Mouse (Mus musculus) heart, embryonic 13.5 days (tissue): ENCODE results near the gene Ccdc86. TPM values are rescaled to one million over a fixed set of nuclear protein-coding genes. Genes with fewer than 3 reads are reported as not detected.
A peak's percentile ranks its signal among the peaks of the same experiment; 100 is the strongest.

Experiments used
- ATAC-seq: fragments of 200-750 bp; cut with Nextera tagmentation; 2 replicates; pipeline ENCODE4 v1.8.0; 2017; ENCODE audit warnings: moderate TSS enrichment; ENCODE audit not compliant: insufficient number of reproducible peaks, low FRiP score, low TSS enrichment; ENCODE audit errors: extremely low read depth
- H3K27ac ChIP-seq: fragments of 300-500 bp; sonication (generic); replicated peaks from 2 replicates; pipeline ENCODE4 v1.5.1; 2015; ENCODE audit warnings: moderate library complexity, mild to moderate bottlenecking, inconsistent platforms
- H3K27me3 ChIP-seq: fragments of 300-500 bp; sonication (generic); replicated peaks from 2 replicates; pipeline ENCODE4 v1.6.1; 2015; ENCODE audit warnings: mild to moderate bottlenecking, inconsistent platforms
- H3K36me3 ChIP-seq: fragments of 300-500 bp; sonication (generic); 2 replicates; pipeline ENCODE4 v1.6.1; 2015; ENCODE audit warnings: mild to moderate bottlenecking, inconsistent platforms
- H3K4me1 ChIP-seq: fragments of 300-500 bp; sonication (generic); 2 replicates; pipeline ENCODE4 v1.6.1; 2015; ENCODE audit warnings: inconsistent platforms
- H3K4me2 ChIP-seq: fragments of 300-500 bp; sonication (generic); 2 replicates; pipeline ENCODE4 v1.6.1; 2015; ENCODE audit warnings: inconsistent platforms, mild to moderate bottlenecking, moderate library complexity
- H3K4me3 ChIP-seq: fragments of 300-500 bp; sonication (generic); 2 replicates; pipeline ENCODE4 v1.5.1; 2015; ENCODE audit warnings: moderate library complexity, mild to moderate bottlenecking, inconsistent platforms
- H3K9ac ChIP-seq: fragments of 300-500 bp; sonication (generic); 2 replicates; pipeline ENCODE4 v1.6.1; 2015; ENCODE audit warnings: inconsistent platforms, mild to moderate bottlenecking, moderate library complexity
- H3K9me3 ChIP-seq: fragments of 300-500 bp; sonication (generic); 2 replicates; pipeline ENCODE4 v1.6.1; 2016; ENCODE audit warnings: inconsistent platforms
- WGBS: fragments of 180-500 bp; shearing (Covaris S2); methylation state at CpG from one replicate; pipeline ENCODE4 v1.1.7; 2015; ENCODE audit warnings: mixed read lengths; 5-methylcytosine and 5-hydroxymethylcytosine counted together
- polyA plus RNA-seq: library from polyadenylated mRNA; unstranded; fragments of >200 nt; fragmentation: Nextera tagmentation; extraction: Ambion mirVana; gene quantifications from 2 replicates; pipeline ENCODE4 v1.2.1, GENCODE M21; 2015

The Ccdc86 gene
- polyA plus RNA-seq, 1 experiment from 2014 or later = 19.9 TPM

DNA sequence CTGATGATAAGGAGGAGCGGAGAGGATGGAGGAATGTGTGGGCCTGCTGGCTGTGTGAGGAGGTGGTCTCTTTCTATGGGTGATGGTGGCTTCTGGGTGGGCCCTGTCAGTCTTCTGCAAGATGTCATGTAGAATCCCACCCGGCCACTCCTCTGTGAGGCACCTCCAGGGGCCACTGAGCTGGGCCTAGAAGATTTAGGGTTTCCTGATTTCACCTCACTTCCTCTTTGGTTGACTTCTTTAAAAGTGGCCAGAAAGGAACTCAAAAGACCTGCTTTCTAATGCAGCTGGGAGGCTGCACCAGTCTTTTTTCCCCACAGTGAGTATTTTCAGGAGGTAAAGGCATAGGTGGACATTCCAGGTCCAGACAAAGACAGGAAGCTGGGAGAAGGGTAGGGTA, 18.4 kb downstream of the Ccdc86 start:
- Histone ChIP-seq H3K9ac (no peak overlapping the region), H3K27me3 (no peaks in the 10 kb centered on the region), H3K4me1 (peaks cover 23% of the 10 kb centered on the region), H3K27ac (no peak overlapping the region), H3K4me3 (no peak overlapping the region), H3K9me3 (no peaks in the 10 kb centered on the region), H3K4me2 (no peak overlapping the region), H3K36me3 (no peaks in the 10 kb centered on the region)
- ATAC-seq = no peak
- 51% methylated on average over 2 of the region's 2 CpGs for WGBS

DNA sequence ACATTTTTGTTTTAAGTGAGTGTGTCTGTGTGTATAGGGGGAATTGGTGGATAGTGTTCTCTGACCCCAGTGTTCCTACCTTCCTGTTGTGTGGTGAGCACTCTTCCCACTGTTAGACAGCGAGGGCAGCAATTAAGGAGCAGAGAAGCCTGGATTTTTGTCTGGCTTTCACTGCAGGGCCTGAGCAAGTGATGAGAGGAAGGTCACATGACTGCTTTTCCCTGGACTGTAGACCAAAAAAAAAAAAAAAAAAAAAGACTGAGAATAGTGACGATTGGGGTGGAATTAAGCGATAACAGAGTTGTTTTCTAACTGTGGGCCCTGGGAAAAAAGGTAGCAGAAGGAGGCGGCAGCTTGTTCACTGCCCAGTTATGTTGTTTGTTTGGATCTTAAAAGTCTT, 22.4 kb downstream of the Ccdc86 start:
- Histone ChIP-seq H3K4me1 (peaks cover 16% of the 10 kb centered on the region), H3K27me3 (no peaks in the 10 kb centered on the region), H3K4me3 (no peak overlapping the region), H3K9me3 (no peaks in the 10 kb centered on the region), H3K27ac (peak overlapping the region; percentile 53), H3K4me2 (no peak overlapping the region), H3K36me3 (no peaks in the 10 kb centered on the region), H3K9ac (no peak overlapping the region)
- no peak for ATAC-seq
- 36% methylated on average over 4 of the region's 4 CpGs for WGBS

DNA sequence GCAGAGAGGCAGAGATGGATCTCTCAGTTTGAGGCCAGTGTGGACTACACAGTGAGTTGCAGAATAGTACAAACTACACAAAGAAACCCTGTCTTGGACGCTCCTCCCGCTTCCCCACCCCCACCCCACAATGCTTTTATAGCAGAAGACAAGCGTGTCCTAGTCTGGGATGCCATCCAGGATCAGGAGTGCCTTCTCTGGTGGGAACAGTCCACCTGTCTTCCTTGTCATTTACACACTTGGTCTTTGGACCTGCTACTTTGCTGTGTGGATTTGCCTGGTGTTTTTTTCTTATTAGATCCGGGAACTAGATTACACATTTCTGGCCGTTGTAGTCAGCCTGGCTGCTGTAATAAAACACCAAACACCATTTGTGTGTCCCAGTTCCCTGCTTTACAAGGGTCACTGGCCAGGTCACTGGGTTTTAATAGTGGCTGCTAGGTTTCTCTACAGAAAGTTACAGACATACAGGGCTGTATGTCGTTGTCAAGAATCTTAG, 22.9 kb downstream of the Ccdc86 start:
- Histone ChIP-seq H3K36me3 (no peaks in the 10 kb centered on the region), H3K27ac (peak overlapping the region; percentile 51), H3K9me3 (no peaks in the 10 kb centered on the region), H3K9ac (no peak overlapping the region), H3K4me1 (peaks cover 16% of the 10 kb centered on the region), H3K4me2 (no peak overlapping the region), H3K4me3 (no peak overlapping the region), H3K27me3 (no peaks in the 10 kb centered on the region)
- 55% methylated on average over 6 of the region's 6 CpGs for WGBS
- no peak for ATAC-seq

DNA sequence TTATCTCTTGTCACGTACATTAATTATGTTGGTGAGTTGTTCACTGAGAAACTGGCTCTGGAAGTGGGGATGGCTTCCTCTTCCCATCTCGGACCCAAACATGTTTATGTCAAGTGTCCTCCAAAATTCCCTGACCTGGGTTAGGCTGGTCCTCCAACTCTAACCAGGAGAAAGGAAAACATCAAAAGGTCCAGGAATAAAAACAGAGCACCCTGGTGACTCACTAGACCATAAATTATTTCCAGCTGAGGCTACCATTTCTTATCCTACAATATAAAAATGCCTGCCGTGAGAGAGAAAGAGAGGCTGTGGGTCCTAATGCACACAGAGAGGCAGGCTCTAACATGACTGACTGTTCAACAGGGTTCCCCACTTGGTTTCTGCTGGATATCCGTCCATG, 24.8 kb downstream of the Ccdc86 start:
- WGBS = 44% methylated on average over 4 of the region's 4 CpGs
- no peaks in the 10 kb centered on the region for H3K27me3 ChIP-seq
- no peak overlapping the region for H3K4me3 ChIP-seq
- no peaks in the 10 kb centered on the region for H3K36me3 ChIP-seq
- H3K27ac ChIP-seq = no peak overlapping the region
- H3K4me1 ChIP-seq = peaks cover 16% of the 10 kb centered on the region
- no peak for ATAC-seq
- H3K9ac ChIP-seq = no peak overlapping the region
- no peaks in the 10 kb centered on the region for H3K9me3 ChIP-seq
- no peak overlapping the region for H3K4me2 ChIP-seq

DNA sequence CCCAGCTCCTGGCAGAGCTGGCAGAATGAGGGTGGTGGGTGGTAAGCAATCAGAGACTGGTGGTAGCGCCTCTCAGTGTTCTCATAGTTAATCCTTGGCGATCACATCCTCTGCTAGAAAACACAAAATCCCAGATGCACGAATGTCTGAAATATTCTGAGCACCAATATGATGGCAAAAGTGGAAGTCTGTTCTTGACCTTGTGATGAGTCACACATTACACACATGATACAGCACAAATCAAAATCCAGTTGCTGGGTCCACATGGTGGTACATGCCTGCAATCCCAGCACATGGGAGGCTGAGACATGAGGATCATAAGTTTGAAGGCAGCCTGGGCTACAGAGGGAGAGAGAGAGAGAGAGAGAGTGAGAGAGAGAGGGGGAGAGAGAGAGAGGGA, 28.0 kb downstream of the Ccdc86 start:
- H3K27ac ChIP-seq = no peak overlapping the region
- WGBS = 73% methylated on average over 3 of the region's 3 CpGs

DNA sequence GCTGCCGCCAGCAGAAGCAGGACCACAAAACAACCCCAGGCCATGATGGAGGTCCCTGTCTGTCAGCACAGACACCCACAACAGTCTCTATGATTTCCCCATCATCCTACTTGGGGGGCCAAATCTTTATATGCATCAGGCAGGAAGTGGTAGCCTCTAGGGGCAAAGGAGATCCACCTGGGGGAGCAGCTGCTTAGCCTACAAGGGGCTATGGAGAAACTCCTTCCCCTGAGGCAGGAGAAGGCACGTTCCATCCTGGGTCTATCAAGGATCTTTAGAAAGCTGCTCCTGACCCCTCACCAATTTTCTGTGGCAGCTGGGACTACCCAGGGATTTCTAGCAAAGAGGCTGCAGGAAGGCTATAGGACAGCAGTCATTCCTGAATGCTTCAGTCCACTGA, 28.5 kb downstream of the Ccdc86 start, which contains the start of gene Zp1:
Gene Zp1, minus strand, starts transcription at position 101 of the 400 bp plus-strand sequence.
- peaks cover 15% of the 10 kb centered on the region for H3K4me1 ChIP-seq
- H3K4me2 ChIP-seq = no peak within 1 kb of the TSS
- H3K27ac ChIP-seq = no peak within 1 kb of the TSS
- H3K36me3 ChIP-seq = no peaks in the 10 kb centered on the region
- H3K9ac ChIP-seq = no peak within 1 kb of the TSS
- no peaks in the 10 kb centered on the region for H3K27me3 ChIP-seq
- no peaks in the 10 kb centered on the region for H3K9me3 ChIP-seq
- no peak for ATAC-seq
- WGBS = 57% methylated on average over 2 of the region's 2 CpGs
- H3K4me3 ChIP-seq = no peak within 1 kb of the TSS

More for the DNA sequence above, 28.0 kb downstream of the Ccdc86 start:
- Histone ChIP-seq H3K4me1 (peaks cover 18% of the 10 kb centered on the region), H3K4me2 (no peak overlapping the region), H3K9ac (no peak overlapping the region), H3K4me3 (no peak overlapping the region), H3K9me3 (no peaks in the 10 kb centered on the region), H3K36me3 (no peaks in the 10 kb centered on the region), H3K27me3 (no peaks in the 10 kb centered on the region)
- ATAC-seq = no peak

DNA sequence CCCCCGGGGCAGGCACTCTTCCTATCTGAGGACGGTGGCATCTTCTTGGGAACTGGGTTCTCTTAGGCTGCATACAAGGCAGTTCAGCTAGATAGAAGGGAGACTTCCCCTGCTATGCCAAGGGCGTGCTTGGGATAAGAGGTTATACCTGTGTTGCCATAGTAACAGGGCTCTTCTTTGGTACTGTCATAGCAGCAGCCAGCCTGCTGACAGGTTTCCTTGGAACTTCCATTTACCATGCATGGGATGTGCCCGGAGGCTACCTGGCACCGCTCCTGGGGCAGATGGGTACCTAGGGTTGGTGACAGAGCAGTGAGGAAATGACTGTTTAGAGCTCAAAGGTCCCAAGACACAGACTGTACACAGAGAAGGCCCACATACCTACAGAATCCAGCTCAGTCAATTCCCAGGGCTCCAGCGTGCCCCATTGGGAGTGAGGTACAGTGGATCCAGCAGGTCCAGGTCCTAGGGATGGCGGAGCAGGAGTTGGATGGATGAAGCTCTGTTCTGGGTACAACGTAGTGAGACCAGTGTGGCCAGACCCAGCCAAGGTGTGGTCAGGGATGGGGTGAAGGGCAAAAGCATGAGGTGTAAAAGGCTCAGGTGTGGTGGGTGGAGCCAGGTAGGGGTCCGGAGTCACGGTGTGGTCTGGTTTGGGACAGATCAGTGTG, 30.6 kb downstream of the Ccdc86 start:
- H3K9ac ChIP-seq = no peak overlapping the region
- H3K27ac ChIP-seq = no peak overlapping the region
- no peak for ATAC-seq
- H3K9me3 ChIP-seq = no peaks in the 10 kb centered on the region
- H3K36me3 ChIP-seq = no peaks in the 10 kb centered on the region
- no peak overlapping the region for H3K4me2 ChIP-seq
- H3K4me1 ChIP-seq = peaks cover 26% of the 10 kb centered on the region
- H3K27me3 ChIP-seq = no peaks in the 10 kb centered on the region
- 83% methylated on average over 10 of the region's 10 CpGs for WGBS
- no peak overlapping the region for H3K4me3 ChIP-seq

DNA sequence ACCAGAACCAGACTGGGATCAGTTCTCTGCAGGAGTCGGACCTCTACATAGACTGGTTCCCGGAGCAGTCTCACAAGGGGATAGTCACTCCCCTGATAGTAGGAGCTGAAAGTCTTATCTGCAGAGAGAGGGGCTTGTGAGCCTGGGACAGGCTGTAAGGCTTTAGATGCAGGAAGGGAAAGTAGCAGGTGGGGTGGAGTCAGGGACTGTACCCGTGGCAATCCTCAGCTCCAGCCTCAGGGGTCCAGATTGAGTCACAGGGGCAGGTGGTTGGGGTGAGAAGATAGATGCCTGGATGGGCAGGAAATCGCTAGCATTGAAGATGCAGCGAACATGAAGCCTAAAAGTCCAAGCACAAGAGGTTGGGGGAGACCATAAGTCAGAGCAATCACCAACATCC, 32.6 kb downstream of the Ccdc86 start:
- H3K27me3 ChIP-seq = no peaks in the 10 kb centered on the region
- no peak for ATAC-seq
- H3K4me1 ChIP-seq = peaks cover 38% of the 10 kb centered on the region
- no peak overlapping the region for H3K4me2 ChIP-seq
- H3K9me3 ChIP-seq = no peaks in the 10 kb centered on the region
- no peak overlapping the region for H3K9ac ChIP-seq
- no peaks in the 10 kb centered on the region for H3K36me3 ChIP-seq
- no peak overlapping the region for H3K27ac ChIP-seq
- WGBS = 41% methylated on average over 5 of the region's 5 CpGs
- H3K4me3 ChIP-seq = no peak overlapping the region

DNA sequence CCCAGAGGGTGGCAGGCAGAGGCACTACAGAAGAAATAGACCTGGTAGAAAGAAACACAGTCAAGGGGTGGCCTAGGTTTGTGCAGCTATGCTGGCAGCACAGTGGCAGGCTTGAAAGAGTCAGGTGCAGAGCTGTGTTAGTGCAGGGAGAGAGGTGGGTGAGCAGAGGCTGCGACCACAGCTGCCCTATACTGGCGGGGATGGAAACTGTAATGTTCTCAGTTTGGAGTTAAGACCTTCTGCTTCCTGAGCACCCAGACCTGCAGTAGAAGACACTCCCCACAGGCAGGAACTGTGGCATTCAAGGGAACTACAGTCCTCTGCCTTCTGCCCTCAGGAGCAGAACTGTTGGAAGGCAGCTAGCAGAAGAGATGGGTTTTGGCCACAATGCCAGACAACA, 34.2 kb downstream of the Ccdc86 start:
- Histone ChIP-seq H3K27ac (peak overlapping the region; percentile 53), H3K4me3 (no peak overlapping the region), H3K9me3 (no peaks in the 10 kb centered on the region), H3K4me2 (no peak overlapping the region), H3K4me1 (peaks cover 47% of the 10 kb centered on the region), H3K36me3 (no peaks in the 10 kb centered on the region), H3K27me3 (no peaks in the 10 kb centered on the region), H3K9ac (peak overlapping the region; percentile 57)
- WGBS = 72% methylated on average over 2 of the region's 2 CpGs
- no peak for ATAC-seq

DNA sequence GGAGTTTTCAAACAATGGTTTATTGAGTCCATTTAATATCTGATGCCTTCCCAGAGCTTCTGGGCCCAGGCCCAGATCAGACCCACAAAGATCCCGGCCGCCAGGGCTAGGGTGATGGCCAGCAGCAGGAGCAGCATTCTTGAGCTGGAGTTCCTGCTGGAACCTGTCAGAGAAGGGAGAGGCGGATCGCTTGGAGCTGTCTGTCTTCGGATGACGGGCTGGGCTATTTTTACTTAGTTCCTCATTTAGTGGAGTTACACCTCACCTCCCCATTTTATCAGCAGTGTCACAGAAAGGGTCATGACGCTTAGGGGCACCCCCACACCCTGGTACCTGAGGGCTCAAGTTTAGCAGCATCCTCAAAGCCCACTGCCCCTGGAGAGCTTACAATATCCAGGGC, 34.8 kb downstream of the Ccdc86 start:
- no peaks in the 10 kb centered on the region for H3K9me3 ChIP-seq
- no peak for ATAC-seq
- no peak overlapping the region for H3K4me3 ChIP-seq
- no peaks in the 10 kb centered on the region for H3K36me3 ChIP-seq
- H3K27me3 ChIP-seq = no peaks in the 10 kb centered on the region
- peak overlapping the region; percentile 53 for H3K27ac ChIP-seq
- peaks cover 53% of the 10 kb centered on the region for H3K4me1 ChIP-seq
- H3K9ac ChIP-seq = peak overlapping the region; percentile 57
- peak overlapping the region; percentile 14; the same call in 1 of the 2 replicates for H3K4me2 ChIP-seq
- 20% methylated on average over 7 of the region's 7 CpGs for WGBS

DNA sequence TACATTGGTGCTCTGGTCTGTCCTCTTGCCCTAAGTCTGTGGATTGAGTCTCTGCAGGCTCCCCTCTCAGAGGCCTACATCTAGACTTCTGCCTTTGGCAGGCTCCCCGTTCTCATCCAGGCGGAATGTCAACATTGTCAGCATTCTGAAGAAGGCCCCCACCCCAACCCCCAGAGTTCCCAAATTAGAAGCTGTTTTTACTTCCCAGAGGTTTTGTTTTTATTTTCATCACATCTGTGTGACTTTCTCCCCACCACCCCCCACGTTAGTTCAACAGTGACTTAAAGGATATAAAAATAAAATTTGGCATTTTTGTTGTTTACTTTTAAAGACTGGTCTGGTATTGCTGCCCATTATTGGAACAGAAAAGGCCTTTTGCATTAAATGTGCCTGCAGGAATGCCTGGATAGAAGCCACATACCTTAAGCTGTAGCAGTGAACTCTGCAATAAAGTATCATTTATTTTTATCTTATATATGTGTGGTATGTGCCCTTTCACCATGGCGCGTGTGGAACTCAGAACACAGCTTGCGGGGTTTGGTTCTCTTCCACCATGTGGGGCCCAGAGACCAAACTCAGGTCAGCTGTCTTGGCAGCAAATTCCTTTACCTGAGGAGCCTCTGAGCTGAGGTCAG, 39.9 kb downstream of the Ccdc86 start:
- ATAC-seq = no peak; the same call in 1 of the 2 replicates
- Histone ChIP-seq H3K4me1 (peaks cover 82% of the 10 kb centered on the region), H3K27ac (peak overlapping the region; percentile 95), H3K36me3 (peaks cover 36% of the 10 kb centered on the region), H3K9me3 (no peaks in the 10 kb centered on the region), H3K27me3 (no peaks in the 10 kb centered on the region), H3K4me3 (no peak overlapping the region), H3K9ac (peak overlapping the region; percentile 51), H3K4me2 (peak overlapping the region; percentile 1; the same call in 1 of the 2 replicates)
- 30% methylated on average over 6 of the region's 6 CpGs for WGBS

DNA sequence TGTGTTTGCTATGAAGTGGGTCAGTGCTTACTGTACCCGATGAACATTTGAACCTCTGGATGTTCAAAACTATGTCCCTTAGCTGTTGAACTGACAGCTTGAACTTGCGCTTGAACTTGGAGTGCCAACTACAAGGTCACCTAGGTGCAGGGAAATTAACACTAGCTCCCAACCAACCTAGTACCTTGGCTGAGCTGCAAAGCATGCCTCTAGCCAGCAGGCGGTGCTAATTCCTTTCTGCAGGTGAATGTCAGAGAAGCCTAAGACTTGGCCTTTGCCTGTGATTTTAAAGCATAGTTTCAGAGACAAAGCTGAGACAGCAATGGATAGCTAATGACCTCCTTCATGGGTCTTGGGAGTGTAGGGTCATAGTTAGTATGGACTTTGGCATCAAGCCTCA, 41.2 kb downstream of the Ccdc86 start:
- Histone ChIP-seq H3K4me1 (peaks cover 75% of the 10 kb centered on the region), H3K27me3 (no peaks in the 10 kb centered on the region), H3K4me3 (no peak overlapping the region), H3K9ac (no peak overlapping the region), H3K27ac (peak overlapping the region; percentile 95), H3K36me3 (peaks cover 49% of the 10 kb centered on the region), H3K4me2 (no peak overlapping the region), H3K9me3 (no peaks in the 10 kb centered on the region)
- WGBS = 36% methylated on average over 3 of the region's 3 CpGs
- ATAC-seq = no peak
